Mouse (Mus musculus) CD8-positive naive resting alpha-beta T cell, adult 2 months (primary cell): ENCODE results near the gene Pml.

ENCODE experiments used
- DNase-seq, 2 experiments: peaks; one replicate each; pipeline ENCODE4 v3.0.0; 2022; ENCODE audit warnings: low read depth in 2 of 2, low spot score in 2 of 2

Gene Pml

GRCm38 (mm10) chr9:58174818-58175251, 74.8 kb downstream of the Pml start:
- DNase-seq = no peak

DNA sequence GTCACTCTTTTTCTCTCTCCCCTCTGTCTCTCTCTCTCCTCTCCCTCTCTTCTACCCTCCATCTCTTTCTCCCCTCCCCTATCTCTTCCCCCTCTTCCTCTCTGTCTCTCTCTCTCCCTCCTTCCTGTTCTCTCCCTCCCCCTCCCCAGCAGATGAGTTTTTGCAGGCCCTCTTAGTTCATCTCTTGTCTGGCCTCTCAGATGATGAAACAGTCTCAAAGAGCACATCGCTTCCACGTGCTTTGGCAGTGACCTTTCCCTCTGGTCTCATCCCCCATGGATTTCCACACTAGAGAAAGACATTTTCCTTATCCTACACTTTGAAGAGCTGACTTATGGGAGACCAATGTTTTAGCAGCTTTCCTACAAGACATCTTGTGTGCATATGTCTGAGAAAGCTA, 76.7 kb downstream of the Pml start:
- no peak for DNase-seq

DNA sequence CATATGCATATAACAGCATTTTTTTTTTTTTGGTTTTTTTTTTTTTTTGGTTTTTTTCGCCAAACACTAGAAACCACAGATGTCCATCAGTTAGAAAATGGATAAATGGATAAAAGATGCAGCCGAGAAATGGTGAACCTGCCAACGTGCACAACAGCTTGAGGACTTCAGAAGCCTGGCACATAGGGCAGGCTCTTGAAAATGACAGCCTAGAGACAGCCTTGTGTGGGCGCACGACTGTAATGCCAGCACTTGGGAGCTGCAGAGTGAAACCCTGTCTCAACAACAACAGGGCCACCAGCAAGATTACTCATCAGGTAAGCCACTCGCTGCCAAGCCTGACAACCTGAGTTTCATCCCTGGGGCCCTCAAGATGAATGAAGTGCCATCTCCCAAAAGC, 80.2 kb downstream of the Pml start:
- no peak for DNase-seq

DNA sequence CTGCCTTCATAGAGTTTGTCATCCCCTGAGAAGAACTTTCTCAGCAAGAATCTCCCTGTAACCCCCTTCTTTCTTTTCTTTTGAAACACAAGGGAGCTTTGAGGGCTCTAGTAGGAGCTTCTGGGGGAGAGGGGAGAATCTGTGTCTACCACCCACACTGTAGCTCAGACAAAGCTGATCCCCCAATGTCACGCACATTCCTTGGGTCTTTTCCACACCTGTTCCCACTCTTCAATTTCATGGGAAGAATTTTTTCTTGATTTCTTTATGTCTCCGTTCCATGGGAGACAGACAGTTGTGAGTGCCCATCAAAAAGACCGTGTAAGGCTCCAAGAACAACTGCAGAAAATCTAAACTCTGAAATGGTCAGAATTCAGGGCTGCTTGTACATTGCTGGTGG, 80.7 kb downstream of the Pml start:
- DNase-seq = no peak
